Mouse (Mus musculus): ENCODE measurements around the gene Aatk. TPM values are rescaled to one million over a fixed set of nuclear protein-coding genes. Genes with fewer than 3 reads are reported as not detected.

Aatk gene
- total RNA-seq, 2 experiments from 2014 or later = 3.7 to 9.0 TPM

DNA sequence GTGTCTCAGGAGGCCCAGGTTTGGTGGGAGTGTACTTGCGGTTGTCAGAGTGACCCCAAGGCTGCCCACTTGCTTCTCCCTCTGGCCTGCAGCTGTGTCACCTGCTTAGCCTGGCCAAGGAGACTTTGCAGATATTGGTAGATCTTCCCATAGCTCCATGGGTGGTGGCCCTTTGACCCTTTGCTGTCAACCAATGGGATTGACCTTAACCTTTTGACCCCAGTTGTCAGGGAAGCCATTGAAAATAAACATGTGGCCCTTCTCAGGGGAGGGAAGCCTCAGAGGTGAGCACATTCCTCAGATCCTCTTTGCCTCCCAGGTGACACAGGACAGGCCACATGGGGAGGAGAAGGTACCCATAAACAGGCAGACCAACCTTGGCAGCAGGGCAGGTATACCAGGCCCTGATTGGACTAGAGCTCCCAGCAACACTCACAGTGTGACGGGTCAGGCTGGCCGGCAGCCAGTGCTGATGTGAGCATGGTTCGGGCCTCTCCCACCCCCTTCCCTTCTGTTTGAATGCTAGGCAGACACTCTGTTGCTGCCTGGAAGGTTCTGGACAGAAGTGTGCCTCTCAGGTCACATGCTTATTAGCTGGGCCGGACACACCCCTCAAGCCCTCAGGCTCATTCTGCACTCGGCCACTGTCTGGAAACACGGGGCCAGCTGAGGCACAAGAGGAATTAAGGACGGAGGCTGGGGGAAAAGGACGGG lies 17.4 kb downstream of the Aatk start:
- DNase-seq = no peak
- intact Hi-C loops (cut with DNase I) = loop anchor here (1.0 to 2.0 kb wide), 2 partner anchors 36 to 69 kb away; partner anchors contain the start of genes Ndufaf8 and Tepsin

GRCm38 (mm10) chr11:120028319-120029092 lies 18.5 kb downstream of the Aatk start:
- intact Hi-C loops (cut with DNase I) = no loop called here

DNA sequence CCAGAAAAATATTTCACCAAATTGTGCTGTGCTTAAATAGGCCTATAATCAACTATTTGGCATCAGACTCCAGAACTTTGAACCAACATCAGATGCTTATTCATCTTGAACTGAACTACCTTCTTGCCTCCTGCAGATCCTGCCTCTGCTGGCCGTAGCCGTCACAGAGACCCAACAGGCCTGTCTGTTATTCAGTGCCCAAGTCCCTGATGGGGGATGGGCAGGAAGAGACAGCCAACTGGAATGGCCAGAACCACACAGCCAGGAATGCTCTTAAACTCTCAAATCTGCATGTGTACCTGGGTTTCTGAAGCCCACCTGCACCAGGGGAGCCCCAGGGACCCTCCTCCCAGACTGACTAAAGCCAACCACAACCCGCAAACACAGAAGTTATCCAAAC lies 20.0 kb downstream of the Aatk start:
- no peak for DNase-seq
- intact Hi-C loops (cut with DNase I) = no loop called here

More at GRCm38 (mm10) chr11:120028319-120029092, 18.5 kb downstream of the Aatk start:
- no peak for DNase-seq

GRCm38 (mm10) chr11:120022841-120023240 lies 24.1 kb downstream of the Aatk start:
- intact Hi-C loops (cut with DNase I) = no loop called here
- DNase-seq = no peak

DNA sequence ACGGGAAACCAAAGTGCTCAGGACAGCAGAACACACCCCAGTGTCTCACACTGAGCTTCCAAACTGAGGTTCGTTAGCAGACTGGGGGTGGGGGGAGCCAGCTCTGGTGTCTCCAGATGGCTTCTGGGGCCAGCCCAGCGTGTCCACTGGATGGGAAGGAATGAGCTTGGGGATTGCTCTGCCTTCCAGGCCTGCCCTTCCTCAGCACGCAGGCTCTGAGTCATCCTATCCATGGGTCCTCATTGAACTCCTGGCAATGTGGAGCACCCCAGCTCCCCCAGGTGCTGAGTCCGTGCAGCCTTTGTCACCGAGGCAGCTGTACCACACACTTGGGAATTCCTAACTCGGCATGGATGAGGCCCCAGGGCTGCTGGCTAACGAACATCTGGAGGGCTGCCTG lies 24.8 kb downstream of the Aatk start:
- DNase-seq = no peak
- intact Hi-C loops (cut with DNase I) = no loop called here

GRCm38 (mm10) chr11:120021367-120021766 lies 25.6 kb downstream of the Aatk start:
- intact Hi-C loops (cut with DNase I) = no loop called here
- DNase-seq = no peak

- DNase-seq = no peak
- intact Hi-C loops (cut with DNase I) = loop anchor here (10.0 kb wide), 1 partner anchor 45 kb away; no protein-coding TSS in a partner anchor
Observed at GRCm38 (mm10) chr11:120019542-120020440, 27.2 kb downstream of the Aatk start.

DNA sequence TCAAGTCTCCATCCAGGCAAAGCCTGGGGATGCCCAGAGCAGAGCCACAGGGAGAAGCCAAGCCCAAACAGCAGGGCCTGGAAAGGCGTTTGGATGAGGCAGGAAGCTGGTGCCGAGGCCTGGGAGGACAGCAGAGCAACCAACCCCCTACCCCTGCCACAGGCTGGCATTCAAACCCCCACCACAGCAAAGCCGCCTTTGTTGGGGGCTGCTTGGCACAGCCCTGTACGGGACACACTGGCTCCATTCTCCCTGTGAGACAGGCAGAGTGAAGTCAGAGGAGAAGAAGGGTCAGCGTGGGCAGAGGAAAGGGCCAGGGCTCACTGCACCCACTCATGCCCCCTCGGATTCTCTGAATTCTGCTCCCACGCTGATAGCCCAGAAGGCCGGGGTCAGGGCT lies 30.0 kb downstream of the Aatk start:
- intact Hi-C loops (cut with DNase I) = loop anchor here (10.0 kb wide), 1 partner anchor 48 kb away; no protein-coding TSS in a partner anchor
- DNase-seq = no peak

DNA sequence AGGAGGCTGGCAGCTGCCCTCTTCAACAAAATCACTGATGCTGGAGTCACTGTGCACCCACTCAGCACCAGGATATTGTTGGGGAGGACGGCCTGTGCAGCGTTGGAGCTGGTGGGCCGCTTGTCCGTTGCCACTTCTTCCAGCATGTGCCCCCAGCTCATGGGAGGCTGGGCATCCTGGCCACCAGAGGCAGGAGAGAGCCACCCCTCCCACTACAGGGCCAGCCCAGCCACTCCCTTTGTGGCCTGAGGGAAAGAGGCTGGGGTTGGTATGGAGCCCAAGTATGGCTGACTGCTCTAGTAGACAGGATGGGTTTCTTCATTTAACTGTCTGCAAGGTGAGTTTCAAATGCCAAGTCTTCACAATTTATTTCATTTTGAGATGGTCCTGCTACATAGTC lies 32.2 kb downstream of the Aatk start:
- DNase-seq = no peak
- intact Hi-C loops (cut with DNase I) = loop anchor here (10.0 kb wide), 1 partner anchor 50 kb away; no protein-coding TSS in a partner anchor

DNA sequence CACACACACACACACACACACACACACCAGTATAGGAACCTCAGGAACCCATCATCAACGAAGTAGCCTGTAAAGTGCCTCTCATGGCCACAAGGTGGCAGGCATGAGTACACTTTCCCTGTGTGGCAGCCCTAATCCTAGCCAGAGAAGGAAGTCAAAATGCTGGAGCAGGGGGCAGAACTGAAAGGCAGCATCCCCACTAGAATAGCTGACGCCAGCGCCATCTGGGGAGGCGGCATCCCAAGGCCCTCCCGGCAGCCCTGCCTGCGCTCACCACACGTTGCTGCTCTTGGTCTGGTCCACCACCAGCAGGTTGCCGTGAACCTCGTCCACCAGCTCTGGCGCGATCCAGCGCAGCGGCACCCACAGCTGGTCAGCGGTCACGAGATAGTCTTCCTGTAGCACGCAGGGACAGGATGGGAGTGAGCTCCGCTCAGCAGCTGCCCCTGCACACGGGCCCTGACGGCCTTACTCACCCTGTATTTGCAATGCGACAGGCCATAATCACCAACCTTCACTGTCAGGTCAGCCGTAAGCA lies 33.7 kb downstream of the Aatk start:
- intact Hi-C loops (cut with DNase I) = loop anchor here (2.0 to 10.0 kb wide), 2 partner anchors 52 to 86 kb away; partner anchors contain the start of genes Ndufaf8 and Tepsin
- DNase-seq = peak; percentile 84 to 89

GRCm38 (mm10) chr11:120012702-120013101 lies 34.3 kb downstream of the Aatk start:
- intact Hi-C loops (cut with DNase I) = loop anchor here (2.0 to 10.0 kb wide), 2 partner anchors 52 to 86 kb away; partner anchors contain the start of genes Ndufaf8 and Tepsin
- no peak for DNase-seq

- DNase-seq = peak in 1 of 2 experiments; percentile 49
- intact Hi-C loops (cut with DNase I) = loop anchor here (2.0 to 10.0 kb wide), 2 partner anchors 53 to 87 kb away; partner anchors contain the start of genes Ndufaf8 and Tepsin
Observed at GRCm38 (mm10) chr11:120011761-120012560, 35.0 kb downstream of the Aatk start.

GRCm38 (mm10) chr11:120011114-120011760 lies 35.7 kb downstream of the Aatk start:
- intact Hi-C loops (cut with DNase I) = loop anchor here (10.0 kb wide), 1 partner anchor 54 kb away; no protein-coding TSS in a partner anchor
- no peak for DNase-seq

DNA sequence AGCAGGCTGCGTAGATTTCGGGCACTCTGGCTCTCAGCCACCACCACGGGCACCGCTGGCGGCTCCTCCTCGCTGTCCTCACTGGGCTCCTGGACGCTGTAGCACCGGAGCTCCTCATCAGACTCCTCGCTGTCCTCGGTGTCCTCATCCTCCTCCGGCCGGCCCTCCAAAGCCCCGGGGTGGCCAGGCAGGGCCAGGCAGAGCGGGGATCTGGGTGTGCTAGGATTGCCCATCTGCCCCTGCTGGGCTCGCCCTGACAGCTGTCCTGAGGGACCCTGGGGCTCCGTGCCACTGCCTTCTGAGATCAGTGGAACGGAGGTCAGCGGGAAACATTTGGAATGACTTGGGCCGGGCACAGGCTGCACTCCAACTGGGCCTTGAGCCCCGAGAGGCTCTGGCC lies 37.0 kb downstream of the Aatk start:
- no peak for DNase-seq
- intact Hi-C loops (cut with DNase I) = loop anchor here (10.0 kb wide), 1 partner anchor 55 kb away; no protein-coding TSS in a partner anchor

DNA sequence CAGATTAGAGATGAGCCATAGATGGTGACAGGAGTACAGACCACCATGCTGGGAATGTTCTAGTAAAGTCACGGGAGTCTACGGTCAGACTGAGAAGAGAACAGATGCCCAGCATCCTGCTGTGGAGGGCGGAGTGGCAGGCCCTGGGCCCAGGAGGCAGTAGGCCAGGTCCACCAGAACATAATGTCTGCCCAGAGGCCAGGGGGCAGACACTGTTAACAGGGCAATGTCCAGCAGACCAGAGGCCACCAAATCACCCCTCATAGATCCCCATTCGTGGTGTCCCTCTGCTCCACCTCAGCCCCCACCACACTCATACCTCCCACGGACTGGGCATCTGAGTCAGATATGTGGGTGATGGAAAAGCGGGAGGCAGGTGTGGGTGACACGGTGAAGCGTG lies 38.0 kb downstream of the Aatk start:
- intact Hi-C loops (cut with DNase I) = no loop called here
- no peak for DNase-seq

GRCm38 (mm10) chr11:120008501-120008900 lies 38.5 kb downstream of the Aatk start:
- intact Hi-C loops (cut with DNase I) = no loop called here
- DNase-seq = no peak

GRCm38 (mm10) chr11:120007496-120008080 lies 39.4 kb downstream of the Aatk start:
- intact Hi-C loops (cut with DNase I) = no loop called here
- DNase-seq = no peak
